Mouse (Mus musculus): ENCODE results near the gene Gm6583.

GRCm38 (mm10) chr5:112385973-112386372 is 30.1 kb upstream of the Gm6583 start:
- no peak for TF ChIP-seq CTCF (IDR thresholded peaks at IDR 0.05; ENCODE audit: low read depth, low read length)
- no peak for TF ChIP-seq POLR2A (IDR thresholded peaks at IDR 0.05; ENCODE audit: borderline replicate concordance, low read depth, low read length)
